In the genomic region with DNA sequence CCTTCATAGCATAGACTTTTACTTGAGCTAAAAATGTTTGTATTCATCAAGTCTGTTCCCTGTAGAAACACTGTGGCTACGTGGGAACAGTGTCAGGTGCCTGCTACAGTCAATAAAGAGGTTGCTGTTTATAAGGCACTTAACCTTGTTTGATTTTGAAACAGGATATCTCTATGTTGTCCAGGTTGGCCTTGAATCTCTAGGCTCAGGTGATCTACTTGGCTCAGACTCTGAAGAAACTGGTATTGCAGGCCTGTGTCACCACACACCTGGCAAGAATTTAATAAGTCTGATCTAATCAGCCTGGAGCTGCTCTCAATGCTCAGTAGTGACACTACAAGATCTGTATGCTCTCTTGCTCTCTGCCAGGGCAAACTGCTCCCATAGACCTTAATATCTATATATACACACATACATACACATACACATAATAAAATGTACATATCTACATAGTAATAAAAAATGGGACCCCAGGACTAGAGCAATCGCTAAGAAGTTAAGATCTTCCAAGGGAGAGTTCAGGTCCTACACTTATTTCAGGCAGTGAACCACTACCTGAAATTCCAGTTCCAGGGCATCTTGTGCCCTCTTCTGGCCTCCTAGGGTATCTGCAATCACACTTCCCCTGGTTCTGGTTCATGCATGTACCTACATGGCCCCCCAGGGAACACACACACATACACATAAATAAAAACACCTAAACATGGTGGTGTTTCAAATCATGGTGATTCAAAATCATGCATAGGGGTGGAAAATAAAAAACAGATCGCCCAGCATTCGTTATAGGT, we compare ENCODE assay signal across 9 mouse cellular contexts. TPM values are rescaled to one million over a fixed set of nuclear protein-coding genes. Genes with fewer than 3 reads are reported as not detected.
DNase-seq lines count a peak whose midpoint lies in the region; ATAC-seq and TF ChIP-seq lines count a peak whose summit lies in the region.
"Had no signal": no experiment of that assay in that cellular context is flagged by ENCODE, and none has a peak within 500 bp of the region (broad histone marks: within the 10 kb centered on the region; RNA-seq: fewer than 3 reads in every experiment).

No protein-coding gene starts in this region.

- peak; percentile 50 to 56 for DNase-seq in cerebellum, postnatal 10 days
- DNase-seq in cerebellum, adult 8-10 months = no peak
- DNase-seq in midbrain, embryonic 14.5 days = peak; percentile 66
- no peak for DNase-seq in midbrain, embryonic 10.5 days (ENCODE audit: low spot score)
- peak; percentile 72 for DNase-seq in brain, adult 2 months (ENCODE audit: low read depth, low spot score)
- DNase-seq in kidney, adult 2 months = peak; percentile 70
- DNase-seq in lung, postnatal 10 days = peak; percentile 67
- DNase-seq in thymus, postnatal 36 days = peak; percentile 18 to 37

- H3K4me2 ChIP-seq in midbrain, embryonic 14.5 days (ENCODE audit: low read length) = no peak overlapping the region
- H3K4me2 ChIP-seq: heart, embryonic 15.5 days had no signal

- H3K4me1 ChIP-seq in midbrain, embryonic 14.5 days (ENCODE audit: control insufficient read depth, insufficient read depth, low read length) = no peaks in the 10 kb centered on the region
- H3K4me1 ChIP-seq in midbrain, embryonic 10.5 days = no peaks in the 10 kb centered on the region
- H3K4me1 ChIP-seq in kidney, adult 2 months (ENCODE audit: control insufficient read depth, insufficient read depth, low read length) = no peaks in the 10 kb centered on the region
- H3K4me1 ChIP-seq: heart, embryonic 15.5 days had no signal

- no peaks in the 10 kb centered on the region for H3K36me3 ChIP-seq in midbrain, embryonic 14.5 days (ENCODE audit: control insufficient read depth, insufficient read depth, low read length)
- H3K36me3 ChIP-seq in midbrain, embryonic 10.5 days = no peaks in the 10 kb centered on the region
- H3K36me3 ChIP-seq in kidney, adult 2 months (ENCODE audit: control insufficient read depth, insufficient read depth, low read length) = no peaks in the 10 kb centered on the region
- H3K36me3 ChIP-seq: heart, embryonic 15.5 days had no signal

- no peaks in the 10 kb centered on the region for H3K9me3 ChIP-seq in midbrain, embryonic 14.5 days (ENCODE audit: control insufficient read depth, low read length)
- no peaks in the 10 kb centered on the region for H3K9me3 ChIP-seq in midbrain, embryonic 10.5 days (replicated peaks)
- H3K9me3 ChIP-seq: heart, embryonic 15.5 days had no signal

- TF ChIP-seq CTCF in kidney, adult 2 months (conservative IDR thresholded peaks at IDR 0.05; ENCODE audit: insufficient read depth, insufficient read length, low read depth, low read length) = peak; percentile 84

- H3K27ac ChIP-seq in midbrain, embryonic 14.5 days (replicated peaks; ENCODE audit: low read depth, low read length) = no peak overlapping the region
- no peak overlapping the region for H3K27ac ChIP-seq in midbrain, embryonic 10.5 days (replicated peaks)
- H3K27ac ChIP-seq in kidney, adult 2 months (ENCODE audit: insufficient read depth, low read depth, low read length) = no peak overlapping the region
- H3K27ac ChIP-seq: heart, embryonic 15.5 days had no signal

- H3K4me3 ChIP-seq in midbrain, embryonic 14.5 days (replicated peaks; ENCODE audit: low read depth, low read length) = no peak overlapping the region
- no peak overlapping the region for H3K4me3 ChIP-seq in midbrain, embryonic 10.5 days
- no peak overlapping the region for H3K4me3 ChIP-seq in kidney, adult 2 months (ENCODE audit: insufficient read depth, low read depth, low read length)
- H3K4me3 ChIP-seq: heart, embryonic 15.5 days had no signal

- H3K27me3 ChIP-seq in midbrain, embryonic 14.5 days (ENCODE audit: control insufficient read depth, insufficient read depth, low read length) = no peaks in the 10 kb centered on the region
- no peaks in the 10 kb centered on the region for H3K27me3 ChIP-seq in midbrain, embryonic 10.5 days (ENCODE audit: low read depth, poor library complexity, severe bottlenecking)
- no peaks in the 10 kb centered on the region; the same call in 1 of the 2 replicates for H3K27me3 ChIP-seq in kidney, adult 2 months (replicated peaks; ENCODE audit: control insufficient read depth, insufficient read depth, low read length)

- WGBS in midbrain, embryonic 14.5 days = 17% methylated on average over 4 of the region's 4 CpGs
- WGBS in midbrain, embryonic 10.5 days = 24% methylated on average over 4 of the region's 4 CpGs
- WGBS in kidney, adult 2 months = 13% methylated on average over 4 of the region's 4 CpGs

- no peak for ATAC-seq in midbrain, embryonic 14.5 days (ENCODE audit: low FRiP score, low TSS enrichment)

- no peak overlapping the region for H3K9ac ChIP-seq in midbrain, embryonic 14.5 days (replicated peaks; ENCODE audit: low read length)
- H3K9ac ChIP-seq: heart, embryonic 15.5 days had no signal

- no peak for TF ChIP-seq POLR2A in kidney, adult 2 months (IDR thresholded peaks at IDR 0.05; ENCODE audit: low read depth, low read length)

RNA-seq across cellular contexts. Expression of gene Nupr1, which starts 6.3 kb away (rescaled TPM):
- polyA plus RNA-seq in midbrain, embryonic 14.5 days (2014; fragmentation: Nextera tagmentation; extraction: Ambion mirVana) = 0.84 and 5.8 TPM in 2 replicates
- 1.6 and 3.1 TPM in 2 replicates for polyA plus RNA-seq in midbrain, embryonic 10.5 days (2016; fragmentation: Nextera tagmentation; extraction: Ambion mirVana)
- polyA plus RNA-seq in kidney, adult 2 months (2012; rRNA removed) = 29.2 and 36.4 TPM in 2 replicates

RNA-seq across cellular contexts. Expression of gene Sgf29, which starts 12.2 kb away (rescaled TPM):
- 64.6 and 71.3 TPM in 2 replicates for polyA plus RNA-seq in midbrain, embryonic 14.5 days (2014; fragmentation: Nextera tagmentation; extraction: Ambion mirVana)
- 61.9 and 63.5 TPM in 2 replicates for polyA plus RNA-seq in midbrain, embryonic 10.5 days (2016; fragmentation: Nextera tagmentation; extraction: Ambion mirVana)
- polyA plus RNA-seq in kidney, adult 2 months (2012; rRNA removed) = 28.1 and 34.7 TPM in 2 replicates

RNA-seq across cellular contexts. Expression of gene Sult1a1, which starts 39.3 kb away (rescaled TPM):
- 0.38 and 2.6 TPM in 2 replicates for polyA plus RNA-seq in midbrain, embryonic 14.5 days (2014; fragmentation: Nextera tagmentation; extraction: Ambion mirVana)
- polyA plus RNA-seq in midbrain, embryonic 10.5 days (2016; fragmentation: Nextera tagmentation; extraction: Ambion mirVana) = 0.29 TPM in 1 of 2 replicates, not detected in the other
- polyA plus RNA-seq in kidney, adult 2 months (2012; rRNA removed) = 29.0 and 30.1 TPM in 2 replicates

RNA-seq across cellular contexts. Expression of gene Il27, which starts 42.2 kb away (rescaled TPM):
- polyA plus RNA-seq in midbrain, embryonic 14.5 days (2014; fragmentation: Nextera tagmentation; extraction: Ambion mirVana) = not detected in 2 replicates
- polyA plus RNA-seq in midbrain, embryonic 10.5 days (2016; fragmentation: Nextera tagmentation; extraction: Ambion mirVana) = not detected in 2 replicates
- 0.13 TPM in 1 of 2 replicates, not detected in the other for polyA plus RNA-seq in kidney, adult 2 months (2012; rRNA removed)

RNA-seq across cellular contexts. Expression of gene Cln3, which starts 51.3 kb away (rescaled TPM):
- polyA plus RNA-seq in midbrain, embryonic 14.5 days (2014; fragmentation: Nextera tagmentation; extraction: Ambion mirVana) = 26.5 and 27.7 TPM in 2 replicates
- polyA plus RNA-seq in midbrain, embryonic 10.5 days (2016; fragmentation: Nextera tagmentation; extraction: Ambion mirVana) = 23.8 and 32.3 TPM in 2 replicates
- polyA plus RNA-seq in kidney, adult 2 months (2012; rRNA removed) = 117 and 120 TPM in 2 replicates

Comparison
In these comparisons a context has a peak if more than half of its experiments do, and no peak if none do; other contexts are left out.
1. DNase-seq: peak in cerebellum, postnatal 10 days (2 of 2), midbrain, embryonic 14.5 days (single experiment), brain, adult 2 months (single experiment), kidney, adult 2 months (single experiment), lung, postnatal 10 days (single experiment) and thymus, postnatal 36 days (2 of 2); none in cerebellum, adult 8-10 months (single experiment) and midbrain, embryonic 10.5 days (single experiment).